In the genomic region with DNA sequence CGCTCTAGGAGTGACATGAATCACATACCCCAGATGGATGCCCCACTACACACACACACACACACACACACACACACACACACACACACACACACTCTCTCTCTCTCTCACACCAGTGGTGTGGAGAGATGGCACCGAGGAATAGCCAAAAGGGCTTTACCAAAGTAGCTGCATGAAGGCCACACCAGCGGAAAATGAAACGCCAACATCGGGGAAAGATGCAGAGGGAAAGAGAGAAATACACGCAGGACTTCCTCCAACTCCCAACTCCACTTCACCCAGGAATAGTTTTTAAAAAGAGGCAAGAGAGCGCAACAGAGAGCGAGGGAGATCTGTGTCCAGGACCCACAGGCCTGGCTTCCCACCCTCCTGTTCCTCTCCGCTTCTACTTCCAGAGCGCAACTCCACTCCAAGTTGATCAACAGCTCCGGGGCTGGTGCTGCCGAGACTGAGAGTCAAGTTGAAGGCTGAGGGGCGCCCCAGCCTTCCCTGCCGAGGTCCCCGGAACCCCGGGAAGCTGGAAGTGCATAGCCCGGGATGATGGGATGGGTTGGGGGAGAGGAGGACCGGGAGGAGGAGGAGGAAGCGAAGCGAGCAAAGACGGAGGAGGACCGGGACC, we compare ENCODE assay signal across 8 mouse cellular contexts.
DNase-seq lines count a peak whose midpoint lies in the region; ATAC-seq and TF ChIP-seq lines count a peak whose summit lies in the region.

No protein-coding gene starts in this region.

- H3K27ac ChIP-seq in lung, embryonic 15.5 days: peak overlapping the region; percentile 90
- peak overlapping the region; percentile 81 for H3K27ac ChIP-seq in forebrain, embryonic 15.5 days (replicated peaks)
- peak overlapping the region; percentile 62 for H3K27ac ChIP-seq in liver, embryonic 15.5 days (replicated peaks)
- peak overlapping the region; percentile 94 for H3K27ac ChIP-seq in stomach, postnatal 0 days (replicated peaks)

- peak; percentile 49 for DNase-seq in CD4-positive, CD25-positive, alpha-beta regulatory T cell, adult 2 months (ENCODE audit: low read depth, low spot score)
- no peak for DNase-seq in lung, postnatal 25 days (ENCODE audit: low spot score)
- DNase-seq in stomach, postnatal 0 days (ENCODE audit: low spot score): peak; percentile 27
- DNase-seq in spleen, postnatal 36 days (ENCODE audit: low spot score in 2 of 2): no peak

- no peak for ATAC-seq in CD4-positive, CD25-positive, alpha-beta regulatory T cell, adult 4 months
- no peak for ATAC-seq in lung, embryonic 15.5 days (ENCODE audit: borderline replicate concordance, extremely low read depth, low FRiP score, low TSS enrichment)
- no peak; the same call in 1 of the 2 replicates for ATAC-seq in forebrain, embryonic 15.5 days (replicated peaks)
- ATAC-seq in liver, embryonic 15.5 days (ENCODE audit: insufficient read depth): peak; percentile 33
- no peak; the same call in 1 of the 2 replicates for ATAC-seq in stomach, postnatal 0 days (ENCODE audit: low FRiP score, low TSS enrichment)

- WGBS in lung, embryonic 15.5 days: 5% methylated on average over 22 of the region's 22 CpGs
- WGBS in forebrain, embryonic 15.5 days: 2% methylated on average over 22 of the region's 22 CpGs
- 1% methylated on average over 22 of the region's 22 CpGs for WGBS in liver, embryonic 15.5 days (ENCODE audit: insufficient replicate concordance)
- whole genome bisulfite sequencing in stomach, postnatal 0 days: 2% methylated on average over 17 of the region's 22 CpGs

- no peaks in the 10 kb centered on the region for H3K36me3 ChIP-seq in lung, embryonic 15.5 days
- no peaks in the 10 kb centered on the region for H3K36me3 ChIP-seq in forebrain, embryonic 15.5 days
- H3K36me3 ChIP-seq in liver, embryonic 15.5 days (replicated peaks): no peaks in the 10 kb centered on the region
- H3K36me3 ChIP-seq in stomach, postnatal 0 days (ENCODE audit: control insufficient read depth, insufficient read depth, low read length): no peaks in the 10 kb centered on the region

- peak overlapping the region; percentile 76 for H3K9ac ChIP-seq in lung, embryonic 15.5 days
- peak overlapping the region; percentile 74 for H3K9ac ChIP-seq in forebrain, embryonic 15.5 days (replicated peaks)
- H3K9ac ChIP-seq in liver, embryonic 15.5 days: peak overlapping the region; percentile 56
- peak overlapping the region; percentile 91 for H3K9ac ChIP-seq in stomach, postnatal 0 days (ENCODE audit: low read length)

- no peaks in the 10 kb centered on the region for H3K27me3 ChIP-seq in lung, embryonic 15.5 days
- 0 out of 2 replicates have a peak, but pooled peaks cover 3% of the 10 kb centered on the region for H3K27me3 ChIP-seq in forebrain, embryonic 15.5 days
- peaks cover 22% of the 10 kb centered on the region for H3K27me3 ChIP-seq in liver, embryonic 15.5 days
- H3K27me3 ChIP-seq in stomach, postnatal 0 days (ENCODE audit: control insufficient read depth, insufficient read depth, low read length): no peaks in the 10 kb centered on the region

- H3K4me2 ChIP-seq in lung, embryonic 15.5 days: peak overlapping the region; percentile 81
- peak overlapping the region; percentile 72 for H3K4me2 ChIP-seq in forebrain, embryonic 15.5 days (replicated peaks)
- peak overlapping the region; percentile 78 for H3K4me2 ChIP-seq in liver, embryonic 15.5 days
- peak overlapping the region; percentile 94 for H3K4me2 ChIP-seq in stomach, postnatal 0 days (replicated peaks; ENCODE audit: low read depth)

- H3K4me3 ChIP-seq in lung, embryonic 15.5 days: peak overlapping the region; percentile 79
- H3K4me3 ChIP-seq in forebrain, embryonic 15.5 days: peak overlapping the region; percentile 65
- peak overlapping the region; percentile 63 for H3K4me3 ChIP-seq in liver, embryonic 15.5 days (replicated peaks)
- H3K4me3 ChIP-seq in stomach, postnatal 0 days (ENCODE audit: low read depth, low read length): peak overlapping the region; percentile 83

- H3K4me1 ChIP-seq in lung, embryonic 15.5 days: peaks cover 42% of the 10 kb centered on the region
- H3K4me1 ChIP-seq in forebrain, embryonic 15.5 days: peaks cover 21% of the 10 kb centered on the region
- H3K4me1 ChIP-seq in liver, embryonic 15.5 days (replicated peaks): peaks cover 49% of the 10 kb centered on the region
- peaks cover 8% of the 10 kb centered on the region; the same call in 1 of the 2 replicates for H3K4me1 ChIP-seq in stomach, postnatal 0 days (replicated peaks; ENCODE audit: control insufficient read depth, insufficient read depth)

- TF ChIP-seq EP300 in stomach, postnatal 0 days (optimal IDR thresholded peaks at IDR 0.05): no peak

- H3K9me3 ChIP-seq in lung, embryonic 15.5 days: no peaks in the 10 kb centered on the region
- H3K9me3 ChIP-seq in forebrain, embryonic 15.5 days: no peaks in the 10 kb centered on the region
- no peaks in the 10 kb centered on the region for H3K9me3 ChIP-seq in liver, embryonic 15.5 days (replicated peaks)
- no peaks in the 10 kb centered on the region for H3K9me3 ChIP-seq in stomach, postnatal 0 days (ENCODE audit: control insufficient read depth, low read length)

- no peak for TF ChIP-seq CTCF in stomach, postnatal 0 days (IDR thresholded peaks at IDR 0.05; ENCODE audit: low read depth)

Comparison
In these comparisons a context has a peak if more than half of its experiments do, and no peak if none do; other contexts are left out.
1. DNase-seq: peak in CD4-positive, CD25-positive, alpha-beta regulatory T cell, adult 2 months (single experiment) and stomach, postnatal 0 days (single experiment); none in lung, postnatal 25 days (single experiment) and spleen, postnatal 36 days (0 of 2).
2. Peak in every context shown above with its lines, with median percentiles within 50 percentile points of each other: H3K27ac ChIP-seq, H3K4me2 ChIP-seq, H3K4me3 ChIP-seq and H3K9ac ChIP-seq.